Mouse (Mus musculus) forebrain, embryonic 12.5 days (tissue): Measurements from ENCODE around the gene Vapa. TPM values are rescaled to one million over a fixed set of nuclear protein-coding genes. Genes with fewer than 3 reads are reported as not detected.

Experiments used
- ATAC-seq: fragments of 200-750 bp; cut with Nextera tagmentation; 2 replicates; pipeline ENCODE4 v1.8.0; 2017; ENCODE audit warnings: moderate TSS enrichment; ENCODE audit not compliant: low FRiP score
- H3K27ac ChIP-seq: fragments of 300-500 bp; sonication (generic); 2 replicates; pipeline ENCODE4 v1.5.1; 2016; ENCODE audit warnings: mild to moderate bottlenecking
- H3K27me3 ChIP-seq: fragments of 300-500 bp; sonication (generic); 2 replicates; pipeline ENCODE4 v1.6.1; 2016; ENCODE audit warnings: mild to moderate bottlenecking
- H3K36me3 ChIP-seq: fragments of 300-500 bp; sonication (generic); replicated peaks from 2 replicates; pipeline ENCODE4 v1.6.1; 2016; ENCODE audit warnings: mild to moderate bottlenecking
- H3K4me1 ChIP-seq: fragments of 300-500 bp; sonication (generic); 2 replicates; pipeline ENCODE4 v1.6.1; 2016
- H3K4me2 ChIP-seq: fragments of 300-500 bp; sonication (generic); 2 replicates; pipeline ENCODE4 v1.6.1; 2016; ENCODE audit warnings: mild to moderate bottlenecking, moderate library complexity
- H3K4me3 ChIP-seq: fragments of 300-500 bp; sonication (generic); replicated peaks from 2 replicates; pipeline ENCODE4 v1.5.1; 2016; ENCODE audit warnings: mild to moderate bottlenecking
- H3K9ac ChIP-seq: fragments of 300-500 bp; sonication (generic); 2 replicates; pipeline ENCODE4 v1.6.1; 2016; ENCODE audit warnings: mild to moderate bottlenecking
- H3K9me3 ChIP-seq: fragments of 300-500 bp; sonication (generic); 2 replicates; pipeline ENCODE4 v1.6.1; 2016
- WGBS: fragments of 180-500 bp; shearing (Covaris S2); methylation state at CpG from one replicate; pipeline ENCODE4 v1.1.7; 2016; 5-methylcytosine and 5-hydroxymethylcytosine counted together
- polyA plus RNA-seq: library from polyadenylated mRNA; unstranded; fragments of >200 nt; fragmentation: Nextera tagmentation; extraction: Ambion mirVana; gene quantifications from 2 replicates; pipeline ENCODE4 v1.2.1, GENCODE M21; 2016

The Vapa gene
- polyA plus RNA-seq = 236 and 246 TPM in 2 replicates

- WGBS = under 1% methylated on average over 85 of the region's 85 CpGs
- no peaks in the 10 kb centered on the region for H3K36me3 ChIP-seq
- H3K27me3 ChIP-seq = no peaks in the 10 kb centered on the region
- H3K9ac ChIP-seq = peak within 1 kb of the TSS; percentile 96
- H3K4me1 ChIP-seq = peaks cover 31% of the 10 kb centered on the region
- H3K4me3 ChIP-seq = peak within 1 kb of the TSS; percentile 88
- peak within 1 kb of the TSS; percentile 100 for H3K27ac ChIP-seq
- H3K9me3 ChIP-seq = no peaks in the 10 kb centered on the region
- peak within 1 kb of the TSS; percentile 75 for H3K4me2 ChIP-seq
- peak; percentile 93 for ATAC-seq
Measured at GRCm38 (mm10) chr17:65613463-65614412, at the start of gene Vapa. TSS of gene Vapa (minus strand) at chr17:65613555.

- Histone ChIP-seq H3K27ac (no peak overlapping the region), H3K27me3 (no peaks in the 10 kb centered on the region), H3K36me3 (no peaks in the 10 kb centered on the region), H3K4me1 (no peaks in the 10 kb centered on the region), H3K9me3 (no peaks in the 10 kb centered on the region), H3K4me2 (no peak overlapping the region), H3K4me3 (no peak overlapping the region), H3K9ac (no peak overlapping the region)
- 87% methylated on average over 3 of the region's 3 CpGs for WGBS
- ATAC-seq = no peak
Measured at GRCm38 (mm10) chr17:65662662-65663061, 49.3 kb upstream of the Vapa start.

GRCm38 (mm10) chr17:65658416-65658815 is 45.1 kb upstream of the Vapa start:
- H3K9ac ChIP-seq = no peak overlapping the region
- no peak for ATAC-seq
- H3K27ac ChIP-seq = no peak overlapping the region
- H3K9me3 ChIP-seq = no peaks in the 10 kb centered on the region
- 100% methylated on average over 2 of the region's 2 CpGs for WGBS
- no peak overlapping the region for H3K4me3 ChIP-seq
- no peaks in the 10 kb centered on the region for H3K27me3 ChIP-seq
- no peak overlapping the region for H3K4me2 ChIP-seq
- no peaks in the 10 kb centered on the region for H3K4me1 ChIP-seq
- no peaks in the 10 kb centered on the region for H3K36me3 ChIP-seq

- Histone ChIP-seq H3K36me3 (no peaks in the 10 kb centered on the region), H3K27me3 (no peaks in the 10 kb centered on the region), H3K9ac (no peak overlapping the region), H3K4me1 (no peaks in the 10 kb centered on the region), H3K4me3 (no peak overlapping the region), H3K4me2 (no peak overlapping the region), H3K9me3 (no peaks in the 10 kb centered on the region), H3K27ac (no peak overlapping the region)
- no peak for ATAC-seq
- 94% methylated on average over 9 of the region's 9 CpGs for WGBS
Measured at GRCm38 (mm10) chr17:65657958-65658357, 44.6 kb upstream of the Vapa start.

- Histone ChIP-seq H3K36me3 (no peaks in the 10 kb centered on the region), H3K27me3 (no peaks in the 10 kb centered on the region), H3K4me2 (no peak overlapping the region), H3K4me3 (no peak overlapping the region), H3K4me1 (no peaks in the 10 kb centered on the region), H3K9me3 (no peaks in the 10 kb centered on the region), H3K27ac (no peak overlapping the region), H3K9ac (no peak overlapping the region)
- ATAC-seq = no peak
- WGBS = 93% methylated on average over 6 of the region's 6 CpGs
Measured at GRCm38 (mm10) chr17:65656731-65657130, 43.4 kb upstream of the Vapa start.

- H3K36me3 ChIP-seq = 0 out of 2 replicates have a peak, but pooled peaks cover 3% of the 10 kb centered on the region
- H3K9ac ChIP-seq = no peak overlapping the region
- no peak overlapping the region for H3K4me2 ChIP-seq
- 91% methylated on average over 8 of the region's 8 CpGs for WGBS
- no peak overlapping the region for H3K4me3 ChIP-seq
- no peaks in the 10 kb centered on the region for H3K9me3 ChIP-seq
- no peak overlapping the region for H3K27ac ChIP-seq
- no peak for ATAC-seq
- H3K27me3 ChIP-seq = no peaks in the 10 kb centered on the region
- no peaks in the 10 kb centered on the region for H3K4me1 ChIP-seq
Measured at GRCm38 (mm10) chr17:65656076-65656475, 42.7 kb upstream of the Vapa start.

- Histone ChIP-seq H3K27me3 (no peaks in the 10 kb centered on the region), H3K36me3 (0 out of 2 replicates have a peak, but pooled peaks cover 3% of the 10 kb centered on the region), H3K4me3 (no peak overlapping the region), H3K27ac (no peak overlapping the region), H3K4me1 (no peaks in the 10 kb centered on the region), H3K9ac (no peak overlapping the region), H3K9me3 (no peaks in the 10 kb centered on the region), H3K4me2 (no peak overlapping the region)
- no peak for ATAC-seq
- 88% methylated on average over 4 of the region's 4 CpGs for WGBS
Measured at GRCm38 (mm10) chr17:65655608-65656007, 42.3 kb upstream of the Vapa start.

GRCm38 (mm10) chr17:65650598-65650997 is 37.2 kb upstream of the Vapa start:
- WGBS = 93% methylated on average over 6 of the region's 6 CpGs
- no peaks in the 10 kb centered on the region for H3K4me1 ChIP-seq
- no peak for ATAC-seq
- H3K9ac ChIP-seq = no peak overlapping the region
- H3K27ac ChIP-seq = no peak overlapping the region
- no peak overlapping the region for H3K4me3 ChIP-seq
- 0 out of 2 replicates have a peak, but pooled peaks cover 3% of the 10 kb centered on the region for H3K36me3 ChIP-seq
- no peaks in the 10 kb centered on the region for H3K9me3 ChIP-seq
- no peak overlapping the region for H3K4me2 ChIP-seq
- no peaks in the 10 kb centered on the region for H3K27me3 ChIP-seq

GRCm38 (mm10) chr17:65649175-65649493 is 35.8 kb upstream of the Vapa start:
- no peaks in the 10 kb centered on the region for H3K4me1 ChIP-seq
- no peaks in the 10 kb centered on the region for H3K27me3 ChIP-seq
- H3K4me3 ChIP-seq = no peak overlapping the region
- no peaks in the 10 kb centered on the region for H3K9me3 ChIP-seq
- 0 out of 2 replicates have a peak, but pooled peaks cover 3% of the 10 kb centered on the region for H3K36me3 ChIP-seq
- H3K9ac ChIP-seq = no peak overlapping the region
- 83% methylated on average over 2 of the region's 2 CpGs for WGBS
- no peak for ATAC-seq
- no peak overlapping the region for H3K27ac ChIP-seq
- no peak overlapping the region for H3K4me2 ChIP-seq

GRCm38 (mm10) chr17:65648371-65649174 is 35.2 kb upstream of the Vapa start:
- Histone ChIP-seq H3K4me2 (no peak overlapping the region), H3K36me3 (0 out of 2 replicates have a peak, but pooled peaks cover 3% of the 10 kb centered on the region), H3K9ac (no peak overlapping the region), H3K9me3 (no peaks in the 10 kb centered on the region), H3K27me3 (no peaks in the 10 kb centered on the region), H3K4me3 (no peak overlapping the region), H3K4me1 (peaks cover under 1% of the 10 kb centered on the region; the same call in 1 of the 2 replicates), H3K27ac (no peak overlapping the region)
- no peak for ATAC-seq
- WGBS = 89% methylated on average over 9 of the region's 9 CpGs

- Histone ChIP-seq H3K27me3 (no peaks in the 10 kb centered on the region), H3K4me1 (peaks cover 7% of the 10 kb centered on the region), H3K4me2 (no peak overlapping the region), H3K27ac (no peak overlapping the region), H3K4me3 (no peak overlapping the region), H3K36me3 (0 out of 2 replicates have a peak, but pooled peaks cover 3% of the 10 kb centered on the region), H3K9me3 (no peaks in the 10 kb centered on the region), H3K9ac (no peak overlapping the region)
- ATAC-seq = no peak
- WGBS = 71% methylated on average over 5 of the region's 5 CpGs
Measured at GRCm38 (mm10) chr17:65647961-65648360, 34.6 kb upstream of the Vapa start.

GRCm38 (mm10) chr17:65647226-65647625 is 33.9 kb upstream of the Vapa start:
- no peak for ATAC-seq
- WGBS = 77% methylated on average over 6 of the region's 6 CpGs

More at GRCm38 (mm10) chr17:65647226-65647625, 33.9 kb upstream of the Vapa start:
- no peaks in the 10 kb centered on the region for H3K9me3 ChIP-seq
- H3K4me1 ChIP-seq = peaks cover 11% of the 10 kb centered on the region
- H3K36me3 ChIP-seq = 0 out of 2 replicates have a peak, but pooled peaks cover 3% of the 10 kb centered on the region
- H3K9ac ChIP-seq = no peak overlapping the region
- H3K4me2 ChIP-seq = no peak overlapping the region
- no peaks in the 10 kb centered on the region for H3K27me3 ChIP-seq
- no peak overlapping the region for H3K27ac ChIP-seq
- no peak overlapping the region for H3K4me3 ChIP-seq
